Mouse (Mus musculus): ENCODE measurements around the gene Tspan11.

DNA sequence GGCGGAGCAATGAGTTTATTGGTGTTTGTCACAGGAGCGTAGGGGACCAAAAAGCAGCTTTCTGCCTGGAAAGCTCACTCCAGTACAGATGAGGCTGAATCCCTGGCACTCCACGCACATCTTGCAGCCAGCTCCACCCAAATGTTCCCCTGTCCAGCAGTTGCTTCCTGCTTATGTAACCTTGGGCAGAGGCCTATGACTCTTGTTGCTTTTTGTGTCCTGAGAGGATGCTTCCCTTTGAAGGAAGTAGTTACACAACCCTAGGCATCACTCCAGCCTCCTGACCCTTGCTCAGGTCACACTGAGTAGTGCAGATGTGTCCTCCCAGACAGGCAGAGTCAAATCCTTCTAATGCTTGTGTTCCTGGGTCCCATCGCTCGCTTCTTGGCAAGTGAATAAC lies 46.5 kb downstream of the Tspan11 start:
- TF ChIP-seq CTCF (IDR thresholded peaks at IDR 0.05; ENCODE audit: borderline replicate concordance, control insufficient read depth, extremely low read depth, insufficient read depth, low read length, poor library complexity) (no peak), POLR2A (IDR thresholded peaks at IDR 0.05; ENCODE audit: control insufficient read depth, extremely low read depth, insufficient read depth, low read length, poor library complexity) (no peak)

Data from thymus, adult 2 months (tissue).